Mouse (Mus musculus): Measurements from ENCODE around the gene Medag.
A peak's percentile ranks its signal among the peaks of the same experiment; 100 is the strongest.

DNA sequence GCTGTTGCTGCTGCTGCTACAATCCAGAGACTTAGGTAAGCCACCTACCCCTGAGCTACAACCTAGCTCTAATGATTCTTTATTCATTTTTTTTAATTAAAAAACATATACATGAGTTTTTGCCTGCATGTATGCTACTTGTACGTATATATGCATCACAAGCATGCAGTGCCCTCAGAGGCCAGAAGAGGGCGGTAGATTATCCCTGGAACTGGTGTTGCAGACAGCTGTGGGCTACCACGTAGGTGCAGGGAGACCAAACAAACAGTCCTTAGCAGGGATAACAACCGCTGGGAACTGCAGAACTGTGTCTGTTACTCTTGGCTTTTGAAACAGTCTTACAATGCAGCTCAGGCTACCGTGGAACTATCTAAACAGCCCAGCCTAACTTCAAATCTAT, 36.2 kb downstream of the Medag start:
- peak; percentile 35 for TF ChIP-seq CTCF (IDR thresholded peaks at IDR 0.05; ENCODE audit: low read depth)
- TF ChIP-seq EP300 (IDR thresholded peaks at IDR 0.05; ENCODE audit: low read depth): no peak

Measured in liver, postnatal 0 days (tissue).